Mouse (Mus musculus) C2C12 (cell line): ENCODE data around the gene Pitx1.

Source experiments
- CEBPB ChIP-seq: IDR thresholded peaks from one replicate; pipeline ENCODE4 v1.6.1; 2011; ENCODE audit warnings: low read depth, mild to moderate bottlenecking, control low read depth, moderate library complexity
- CTCF ChIP-seq: IDR thresholded peaks from one replicate; pipeline ENCODE4 v1.5.1; 2011; ENCODE audit not compliant: control insufficient read depth, insufficient read depth, insufficient read length
- MAX ChIP-seq: IDR thresholded peaks from one replicate; pipeline ENCODE4 v1.6.1; 2011; ENCODE audit warnings: mild to moderate bottlenecking, control low read depth
- MYOG ChIP-seq: IDR thresholded peaks from one replicate; pipeline ENCODE4 v1.6.1; 2011; ENCODE audit not compliant: control insufficient read depth, insufficient read length; ENCODE audit errors: extremely low read depth
- USF1 ChIP-seq: IDR thresholded peaks from one replicate; pipeline ENCODE4 v1.6.1; 2011; ENCODE audit warnings: low read depth, mild to moderate bottlenecking, control low read depth, moderate library complexity

GRCm38 (mm10) chr13:55881431-55882202 lies 45.6 kb upstream of the Pitx1 start:
- TF ChIP-seq MYOG (no peak), MAX (no peak), CEBPB (no peak), CTCF (no peak), USF1 (no peak)
